Mouse (Mus musculus): ENCODE measurements around the gene Tmod1.

- no peak for TF ChIP-seq GATA1 (IDR thresholded peaks at IDR 0.05; ENCODE audit: borderline replicate concordance, low read length)
- no peak for TF ChIP-seq FLI1 (IDR thresholded peaks at IDR 0.05; ENCODE audit: low read length)
Measured at GRCm38 (mm10) chr4:46137629-46138286, 99.0 kb downstream of the Tmod1 start.
